Mouse (Mus musculus): ENCODE data around the gene Babam2.

DNA sequence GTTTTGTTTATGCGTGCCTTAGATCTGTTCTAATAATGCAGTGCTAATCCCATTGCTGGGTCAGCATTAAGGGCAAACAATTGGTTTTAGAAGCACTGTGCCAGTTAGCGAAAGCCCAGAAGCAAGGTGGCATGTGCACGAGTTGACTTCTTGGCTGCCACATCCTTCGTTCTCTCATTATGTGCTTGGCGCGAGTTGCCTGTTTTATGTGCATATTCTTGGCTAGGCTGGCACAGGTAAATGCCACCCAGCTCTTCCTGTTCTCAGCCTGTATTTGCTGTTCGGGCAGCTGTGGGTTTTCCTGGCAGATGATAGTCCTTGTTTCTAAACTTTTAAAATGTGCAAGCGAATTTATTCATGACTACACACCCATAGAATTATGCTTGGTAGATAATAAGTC lies 262.4 kb downstream of the Babam2 start:
- TF ChIP-seq CTCF (IDR thresholded peaks at IDR 0.05; ENCODE audit: low read depth, low read length): no peak
- no peak for TF ChIP-seq POLR2A (IDR thresholded peaks at IDR 0.05; ENCODE audit: insufficient read depth, low read length)
- TF ChIP-seq EP300 (IDR thresholded peaks at IDR 0.05; ENCODE audit: insufficient read depth, low read depth, low read length): no peak
